Mouse (Mus musculus) gastrocnemius, postnatal 14 days (tissue): ENCODE measurements around the gene Sumo1. TPM values are rescaled to one million over a fixed set of nuclear protein-coding genes. Genes with fewer than 3 reads are reported as not detected.

ENCODE experiments used
- DNase-seq: peaks from one replicate; pipeline ENCODE4 v3.0.0; 2021; ENCODE audit warnings: mixed read lengths
- intact Hi-C: fragments of 180-260 bp; cut with DNase I; formaldehyde crosslinking; loops from one replicate; pipeline ENCODE4 v1.15.1; 2025; ENCODE audit warnings: low total_unique reads
- long read RNA-seq, 2 experiments: library from polyadenylated mRNA; stranded (forward); transcript quantifications; one replicate each; pipeline ENCODE4 v2.0.0; 2021
- total RNA-seq, 2 experiments: library from RNA; stranded (reverse); gene quantifications; 2 replicates each; pipeline ENCODE4 v1.2.3; 2021

Sumo1 gene
- total RNA-seq = 10 to 100 TPM; 54.3 to 61.5 TPM
- long read RNA-seq, experiment 1, transcript Sumo1-201 (5 exons, 1,215 nt) = major isoform, 66 of 78 reads
- long read RNA-seq, experiment 1, partial matches to known transcripts = 9 of 78 reads
- long read RNA-seq, experiment 1, other reads (novel, unspliced or antisense) = 3 of 78 reads
- long read RNA-seq, experiment 2, transcript Sumo1-201 (5 exons, 1,215 nt) = major isoform, 84 of 101 reads
- long read RNA-seq, experiment 2, partial matches to known transcripts = 4 of 101 reads
- long read RNA-seq, experiment 2, other reads (novel, unspliced or antisense) = 13 of 101 reads

DNA sequence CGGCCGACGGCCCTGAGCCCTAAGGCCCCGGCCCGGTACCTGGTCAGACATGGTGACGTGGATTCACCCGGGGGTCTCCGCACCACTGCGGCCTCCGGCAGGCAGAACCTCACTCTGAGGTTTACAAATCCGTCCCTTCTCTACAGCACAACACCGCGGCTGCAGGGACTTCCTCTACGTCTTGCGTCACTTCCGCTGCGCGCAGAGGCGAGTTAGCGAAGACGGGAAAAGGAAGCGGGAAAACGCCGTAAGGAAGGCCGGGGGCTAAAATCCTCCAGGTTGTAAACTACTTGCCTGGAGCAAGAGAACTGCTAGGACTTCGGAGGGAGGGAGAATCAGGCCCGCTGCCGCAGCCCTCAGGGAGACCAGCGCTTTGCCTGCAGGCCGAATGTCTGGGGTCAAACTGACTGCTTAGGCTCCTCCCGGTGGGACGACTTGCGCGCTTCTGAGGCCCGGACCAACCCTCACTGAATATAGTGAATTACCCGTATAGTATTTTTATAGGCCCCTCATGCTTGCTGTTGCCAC, at the start of gene Sumo1:
TSS of gene Sumo1 (minus strand) at position 194 of the 528 bp plus-strand sequence.
- intact Hi-C loops = no loop called here
- DNase-seq = peak; percentile 87

GRCm38 (mm10) chr1:59719900-59720299, 49.3 kb upstream of the Sumo1 start:
- DNase-seq = no peak
- intact Hi-C loops = no loop called here

GRCm38 (mm10) chr1:59701766-59702165, 31.1 kb upstream of the Sumo1 start:
- DNase-seq = no peak
- intact Hi-C loops = no loop called here

- DNase-seq = no peak
- intact Hi-C loops = no loop called here
These were observed 27.6 kb upstream of the Sumo1 start for GRCm38 (mm10) chr1:59698207-59698606.

DNA sequence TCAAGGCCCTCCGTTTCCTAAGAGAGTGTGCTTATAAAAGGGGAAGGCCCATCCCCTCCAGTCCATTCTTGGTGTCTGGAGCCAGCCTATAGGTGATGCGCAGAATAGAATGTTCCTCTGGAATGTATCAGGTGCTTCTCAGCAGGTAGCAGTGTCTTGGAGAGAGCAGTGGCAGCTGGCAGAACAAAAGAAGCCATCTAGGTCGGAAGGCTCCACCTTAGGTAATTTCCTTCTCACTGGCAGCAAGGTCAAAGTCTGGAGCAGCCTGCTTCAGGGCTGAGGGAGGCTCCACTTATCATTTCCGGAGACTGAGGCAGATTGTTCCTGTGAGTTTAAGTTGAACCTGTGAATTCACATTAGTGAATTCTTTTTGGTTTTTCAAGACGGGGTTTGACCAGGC, 27.1 kb upstream of the Sumo1 start:
- intact Hi-C loops = no loop called here
- no peak for DNase-seq

GRCm38 (mm10) chr1:59690467-59690866, 19.8 kb upstream of the Sumo1 start:
- no peak for DNase-seq
- intact Hi-C loops = no loop called here

- no peak for DNase-seq
- intact Hi-C loops = no loop called here
These were observed 16.9 kb upstream of the Sumo1 start for GRCm38 (mm10) chr1:59687493-59687892.

GRCm38 (mm10) chr1:59684819-59685755, 14.5 kb upstream of the Sumo1 start, which contains the start of gene Nop58:
TSS of gene Nop58 (plus strand) at chr1:59684971.
- intact Hi-C loops = no loop called here
- peak; percentile 84 for DNase-seq

- DNase-seq = peak; percentile 6
- intact Hi-C loops = no loop called here
These were observed 13.5 kb upstream of the Sumo1 start for GRCm38 (mm10) chr1:59683926-59684818.

GRCm38 (mm10) chr1:59673661-59674060, 3.0 kb upstream of the Sumo1 start:
- DNase-seq = no peak
- intact Hi-C loops = no loop called here

DNA sequence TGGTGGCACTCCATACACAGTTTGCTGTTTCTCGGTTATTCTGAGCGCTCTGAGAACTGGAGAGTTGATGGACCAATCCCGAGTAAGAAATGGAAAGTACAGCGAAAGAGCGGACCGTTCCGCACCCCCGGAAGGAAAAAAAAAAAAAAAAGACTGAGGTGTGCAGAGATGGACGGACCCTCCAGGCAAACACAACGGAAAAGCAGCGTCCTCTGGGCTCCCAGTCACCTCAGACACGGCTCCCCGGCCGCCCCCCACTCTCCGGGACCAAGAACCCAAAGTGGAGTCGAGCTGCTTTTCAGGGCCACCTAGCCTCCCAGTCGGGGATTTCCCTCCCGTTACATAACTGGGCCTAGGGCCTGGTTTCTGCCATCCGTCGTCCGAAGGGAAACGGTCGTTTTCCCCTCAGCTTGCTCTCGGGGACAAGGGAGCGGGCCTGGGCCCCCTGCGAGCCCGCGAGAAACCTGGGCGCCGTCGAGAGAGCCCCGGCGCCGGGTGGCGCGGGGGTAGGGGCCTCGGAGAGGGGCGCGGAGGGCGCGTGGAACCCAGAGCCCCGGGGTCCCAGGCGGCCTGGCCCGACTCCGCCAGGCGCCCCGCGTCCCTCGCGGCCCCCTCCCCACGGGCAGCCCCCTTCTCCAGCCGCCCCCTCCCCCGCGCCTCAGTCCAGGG, 538 bp downstream of the Sumo1 start:
- DNase-seq = peak; percentile 15
- intact Hi-C loops = no loop called here

GRCm38 (mm10) chr1:59668871-59669270, 1.8 kb downstream of the Sumo1 start:
- DNase-seq = no peak
- intact Hi-C loops = no loop called here

- intact Hi-C loops = no loop called here
- DNase-seq = no peak
These were observed 7.0 kb downstream of the Sumo1 start for GRCm38 (mm10) chr1:59663456-59664135.

GRCm38 (mm10) chr1:59656244-59657171, 14.1 kb downstream of the Sumo1 start:
- DNase-seq = no peak
- intact Hi-C loops = no loop called here

DNA sequence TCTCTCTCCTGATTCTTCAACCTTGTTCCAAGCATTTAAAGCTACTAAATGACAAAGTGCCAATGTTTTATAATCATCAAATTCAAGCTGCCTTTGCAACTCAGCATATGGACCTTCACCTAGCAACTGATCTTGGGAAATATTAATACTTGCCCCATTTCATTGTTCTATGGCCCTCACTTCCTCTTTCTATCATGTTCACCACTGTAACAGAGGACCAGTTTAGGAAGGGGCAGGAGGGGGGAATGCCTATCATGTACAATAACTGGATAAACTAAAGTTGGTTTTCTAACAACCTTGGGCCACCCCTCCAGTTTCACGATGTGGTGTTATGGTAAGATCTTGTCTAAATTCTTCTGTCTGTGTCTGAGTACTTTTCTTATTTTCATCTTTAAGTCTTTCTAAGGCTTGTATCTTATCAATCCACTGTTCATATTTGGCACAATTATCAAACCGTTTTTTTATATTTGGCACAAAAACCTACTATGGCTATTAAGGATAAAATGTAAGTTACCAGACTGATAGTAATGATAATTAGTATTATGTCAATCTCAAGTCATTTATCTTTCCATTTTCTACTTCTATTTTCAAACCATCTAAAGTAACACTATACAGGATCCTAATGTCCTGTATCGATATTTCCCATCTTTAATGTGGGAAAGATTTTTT, 17.3 kb downstream of the Sumo1 start:
- intact Hi-C loops = no loop called here
- no peak for DNase-seq

GRCm38 (mm10) chr1:59651201-59651819, 19.3 kb downstream of the Sumo1 start:
- intact Hi-C loops = no loop called here
- no peak for DNase-seq
